Mouse (Mus musculus): ENCODE measurements around the gene Htra1.

DNA sequence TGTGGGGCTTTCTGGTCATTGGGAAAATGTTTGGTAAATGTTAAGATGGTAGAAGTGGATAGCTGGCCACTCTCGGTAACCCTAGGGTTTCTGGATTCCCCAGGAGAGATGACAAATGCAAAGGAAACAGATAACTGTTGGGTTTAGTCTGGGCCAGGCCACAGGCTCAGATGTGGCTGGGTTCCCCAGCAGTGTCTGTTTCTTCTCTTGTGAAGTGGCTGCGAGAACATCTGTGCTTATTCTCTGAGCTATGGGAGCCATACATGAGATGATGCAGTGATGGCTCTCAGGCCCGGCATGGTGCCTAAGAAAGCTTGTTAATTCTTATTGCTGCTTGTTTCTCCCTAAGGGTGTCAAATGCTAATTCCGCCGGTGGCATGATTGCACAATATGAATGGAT is 68.2 kb downstream of the Htra1 start:
- TF ChIP-seq USF1 (IDR thresholded peaks at IDR 0.05; ENCODE audit: low read depth) (no peak), CTCF (IDR thresholded peaks at IDR 0.05; ENCODE audit: control insufficient read depth, insufficient read depth, insufficient read length) (no peak), MYOD1 (IDR thresholded peaks at IDR 0.05; ENCODE audit: control insufficient read depth, insufficient read length, low read depth) (no peak), MYOG (IDR thresholded peaks at IDR 0.05; ENCODE audit: control insufficient read depth, extremely low read depth, insufficient read length) (no peak), CEBPB (IDR thresholded peaks at IDR 0.05; ENCODE audit: low read depth) (no peak), MAX (IDR thresholded peaks at IDR 0.05) (no peak)
